Mouse (Mus musculus) heart, adult 8-10 months (tissue): ENCODE data around the gene Sds. TPM values are rescaled to one million over a fixed set of nuclear protein-coding genes. Genes with fewer than 3 reads are reported as not detected.

Experiments used
- DNase-seq: peaks from one replicate; pipeline ENCODE4 v3.0.0; 2022; ENCODE audit warnings: low spot score
- total RNA-seq, 4 experiments: library from RNA; stranded (reverse); gene quantifications; 2 replicates each; pipeline ENCODE4 v1.2.4; 2022

The Sds gene
- total RNA-seq, 4 experiments from 2014 or later = 1.4 to 4.9 (median 1.7) TPM

- DNase-seq = no peak
These were observed 37.8 kb downstream of the Sds start for GRCm38 (mm10) chr5:120514031-120514677.

GRCm38 (mm10) chr5:120514754-120515153 is 38.4 kb downstream of the Sds start:
- no peak for DNase-seq

DNA sequence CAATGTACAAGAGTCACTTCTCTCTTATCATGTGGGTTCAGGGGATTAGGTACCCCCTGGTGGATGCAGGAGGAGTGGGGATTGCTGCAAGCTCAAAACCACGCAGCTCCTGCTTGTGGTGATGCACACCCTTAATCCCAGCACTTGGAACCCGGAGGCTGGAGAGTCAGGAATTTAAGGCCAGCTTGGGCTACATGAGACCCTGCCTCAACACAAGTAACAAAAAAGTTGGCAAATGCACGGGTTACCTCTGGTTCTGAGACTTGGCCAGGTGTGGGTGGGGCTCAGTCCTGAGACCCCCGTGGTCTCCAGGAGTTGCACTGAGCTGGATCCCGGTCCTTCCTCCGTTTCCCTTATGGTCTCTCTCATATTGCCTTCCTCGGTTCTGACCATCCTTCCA is 39.1 kb downstream of the Sds start:
- DNase-seq = no peak

DNA sequence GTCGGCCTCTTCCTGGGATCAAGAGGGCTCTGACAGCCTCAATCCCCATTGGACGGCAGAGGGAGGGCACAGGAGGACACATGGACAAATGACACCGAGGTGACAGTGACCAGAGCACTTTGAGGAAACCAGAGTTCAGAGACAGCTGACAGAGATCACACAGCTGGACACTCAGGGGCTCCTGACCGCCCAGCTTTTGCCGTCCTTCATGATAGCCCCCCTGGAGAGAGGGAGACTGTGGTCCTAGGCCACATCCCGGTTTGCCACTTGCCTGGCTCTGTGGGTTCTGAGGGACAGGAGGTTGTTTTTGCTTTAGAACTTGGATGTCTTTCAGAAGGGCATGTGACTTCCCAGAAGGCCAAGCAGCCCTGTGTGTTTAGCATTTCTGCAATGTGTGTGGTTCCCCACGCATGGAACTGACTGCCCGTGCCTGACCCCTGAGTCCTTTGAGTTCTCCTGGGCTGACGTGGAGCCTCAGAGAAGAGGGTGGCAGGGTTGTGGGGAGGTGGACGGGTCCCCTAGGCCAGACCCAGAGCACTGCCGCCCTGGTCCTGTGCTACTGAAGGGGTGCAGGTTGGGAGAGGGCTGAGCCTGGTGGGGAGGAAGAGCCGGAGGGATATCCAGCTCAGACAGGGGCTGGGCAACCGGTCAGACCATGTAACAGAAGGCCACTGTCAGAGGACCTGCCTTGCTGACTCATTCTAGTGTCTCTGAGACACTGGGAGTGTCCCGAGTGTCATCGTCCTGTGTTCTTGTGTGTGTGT is 40.1 kb downstream of the Sds start:
- DNase-seq = peak; percentile 64

- peak; percentile 80 for DNase-seq
These were observed 41.2 kb downstream of the Sds start for GRCm38 (mm10) chr5:120517552-120517951.

DNA sequence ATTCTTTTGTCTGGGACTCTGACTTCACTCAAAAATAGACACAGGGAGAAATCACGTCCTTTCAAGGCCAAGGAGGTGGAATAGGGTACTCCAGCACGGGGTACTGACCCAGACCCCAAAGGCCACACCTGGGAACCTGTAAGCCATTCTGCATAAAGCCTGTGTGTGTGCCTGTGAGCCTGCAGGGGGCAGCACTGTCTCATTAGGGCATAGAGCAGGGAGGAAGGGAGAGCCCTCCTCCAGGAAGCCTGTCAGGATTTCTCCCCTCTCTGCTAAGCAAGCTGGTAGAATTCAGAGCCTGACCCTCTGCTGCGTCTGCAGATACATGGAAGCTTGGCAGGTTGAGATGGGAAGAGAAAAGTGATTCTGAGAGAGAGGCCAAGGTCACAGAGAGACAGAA is 46.3 kb downstream of the Sds start:
- DNase-seq = no peak

DNA sequence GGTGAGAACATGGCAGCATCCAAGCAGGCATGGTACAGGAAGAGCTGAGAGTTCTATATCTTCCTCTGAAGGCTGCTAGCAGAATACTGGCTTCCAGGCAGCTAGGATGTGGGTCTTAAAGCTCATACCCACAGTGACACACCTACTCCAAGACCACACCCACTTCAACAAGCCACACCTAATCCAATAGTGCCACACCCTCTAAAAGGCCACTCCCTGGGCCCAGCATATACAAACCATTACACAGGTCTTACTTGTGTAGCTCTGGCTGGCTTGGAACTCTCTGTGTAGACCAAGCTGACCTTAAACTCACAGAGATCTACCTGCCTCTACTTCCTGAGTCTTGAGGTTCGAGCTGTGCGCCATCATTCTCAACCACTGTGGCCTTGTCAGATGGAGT is 48.4 kb downstream of the Sds start:
- DNase-seq = no peak

DNA sequence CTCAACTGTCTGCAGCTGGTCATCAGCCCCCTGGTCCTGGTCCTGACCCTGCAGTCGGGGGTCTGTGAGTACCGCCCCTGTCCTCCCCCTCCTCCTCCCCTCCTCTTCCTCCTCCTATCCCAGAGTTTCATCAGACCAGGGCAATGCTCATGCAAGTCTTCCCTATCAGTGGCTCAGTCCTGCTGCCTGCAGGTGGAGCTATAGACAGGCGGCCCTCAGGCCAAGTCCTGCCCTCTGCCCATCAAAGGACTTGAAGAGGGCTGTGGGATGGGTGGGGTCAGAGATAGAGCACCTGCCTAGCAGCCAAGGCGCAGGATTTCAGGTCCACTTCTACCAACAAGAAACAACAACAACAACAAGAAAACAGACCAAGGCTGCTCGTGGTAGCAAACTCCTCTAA is 49.4 kb downstream of the Sds start:
- no peak for DNase-seq

- DNase-seq = no peak
These were observed 50.0 kb downstream of the Sds start for GRCm38 (mm10) chr5:120526311-120526710.

- no peak for DNase-seq
These were observed 51.1 kb downstream of the Sds start for GRCm38 (mm10) chr5:120527296-120527964.

- DNase-seq = no peak
These were observed 55.3 kb downstream of the Sds start for GRCm38 (mm10) chr5:120531631-120532030.

Other genes starting within 250 kb of the Sds start
- gene Lhx5, start 44.8 kb upstream of the Sds start, total RNA-seq = not detected
- 10 to 100 TPM in 1 of 4 experiments, 1 to 10 TPM in 3; 8.6 to 11.4 (median 9.5) TPM for gene Sdsl, start 3.7 kb upstream of the Sds start, total RNA-seq
- 10 to 100 TPM; 46.7 to 54.2 (median 49.5) TPM for gene Plbd2, start 27.1 kb downstream of the Sds start, total RNA-seq
- gene Slc8b1, start 34.6 kb downstream of the Sds start, total RNA-seq = 10 to 100 TPM in 2 of 4 experiments, 1 to 10 TPM in 2; 8.2 to 12.4 (median 10.0) TPM
- gene Tpcn1, start 112.1 kb downstream of the Sds start, total RNA-seq = 10 to 100 TPM; 34.8 to 36.7 (median 36.3) TPM
- gene Iqcd, start 112.5 kb downstream of the Sds start, total RNA-seq = under 1 TPM in 2 of 4 experiments, not detected in 2; 0.14 to 0.22 TPM
- 10 to 100 TPM; 14.3 to 17.9 (median 15.3) TPM for gene Rita1, start 136.1 kb downstream of the Sds start, total RNA-seq
- gene Ddx54, start 136.2 kb downstream of the Sds start, total RNA-seq = 10 to 100 TPM; 21.0 to 24.7 (median 23.0) TPM
- gene Cfap73, start 157.7 kb downstream of the Sds start, total RNA-seq = not detected
- gene Rasal1, start 172.3 kb downstream of the Sds start, total RNA-seq = under 1 TPM in 3 of 4 experiments, not detected in 1; 0.44 to 0.79 (median 0.46) TPM
- 1 to 10 TPM; 1.7 to 2.0 (median 1.9) TPM for gene Dtx1, start 235.4 kb downstream of the Sds start, total RNA-seq